Mouse (Mus musculus) adrenal gland, adult (tissue): ENCODE data around the gene Plxnb1.
A peak's percentile ranks its signal among the peaks of the same experiment; 100 is the strongest.

Experiments
- DNase-seq, 2 experiments: peaks; one replicate each; pipeline ENCODE4 v3.0.0; 2022 to 2023; ENCODE audit warnings: low spot score in 1 of 2; ENCODE audit not compliant: inconsistent age in 2 of 2

Gene Plxnb1

DNA sequence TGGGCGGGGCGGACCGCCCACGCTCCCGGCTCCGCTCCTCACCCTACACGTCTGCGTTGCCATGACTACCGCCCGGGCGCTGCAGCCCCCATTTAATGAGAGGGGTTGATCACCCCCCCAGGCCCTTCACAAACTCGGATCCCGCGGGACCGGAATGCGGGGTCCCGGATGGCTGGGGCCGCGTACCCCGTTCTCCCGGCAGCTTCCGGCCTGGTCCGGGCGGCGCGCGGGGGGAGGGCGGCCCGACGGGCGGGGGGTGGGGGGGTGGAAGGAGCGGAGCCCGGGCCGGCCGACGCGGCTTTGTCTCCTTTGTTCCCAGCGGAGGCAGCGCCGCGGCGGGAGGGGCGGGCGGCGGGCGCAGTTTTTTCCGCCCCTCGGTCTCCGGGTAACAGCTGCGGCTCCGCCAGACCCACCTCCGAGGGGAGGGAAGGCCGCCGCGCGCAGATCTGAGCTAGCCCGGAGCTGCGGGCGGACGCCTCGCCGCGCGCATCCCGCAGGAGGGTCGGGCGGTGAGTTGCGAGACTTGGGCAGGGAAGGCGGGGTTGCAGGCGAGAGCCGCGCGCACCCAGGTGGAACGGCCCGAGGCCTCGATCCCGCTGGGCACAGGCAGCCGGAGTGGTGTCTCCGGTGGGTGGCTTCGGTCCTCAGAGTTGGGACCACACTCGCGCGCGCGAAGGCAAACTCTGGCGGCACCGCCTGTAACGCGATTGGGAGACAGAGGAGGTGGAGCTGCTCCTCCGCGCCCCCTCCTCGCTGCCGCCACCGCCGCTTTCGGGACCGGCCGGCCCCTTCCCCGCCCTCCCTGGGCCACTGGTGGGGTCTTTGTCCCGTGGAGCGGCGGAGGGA, at the start of gene Plxnb1:
Gene Plxnb1 (plus strand): TSS at position 253 of the 846 bp plus-strand sequence.
- DNase-seq = peak; percentile 84 to 93

DNA sequence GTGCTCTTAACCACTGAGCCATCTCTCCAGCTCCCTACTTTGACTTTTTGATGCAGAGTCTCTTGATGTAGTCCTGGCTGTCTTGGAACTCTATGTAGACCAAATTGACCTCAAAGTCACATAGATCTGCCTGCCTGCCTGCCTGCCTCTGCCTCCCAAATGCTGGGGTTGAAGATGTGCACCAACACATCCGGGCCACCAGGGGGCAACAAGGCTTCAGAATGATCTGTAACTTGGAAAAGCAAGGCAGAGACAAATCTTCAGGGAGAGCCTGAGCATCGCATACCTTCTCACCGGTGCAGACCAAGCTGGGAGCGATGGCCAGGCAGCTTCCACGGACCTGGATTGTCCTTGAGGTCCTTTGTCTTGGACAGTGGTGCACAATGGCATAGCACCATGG, 48.9 kb upstream of the Plxnb1 start:
- DNase-seq = peak; percentile 71 to 87

GRCm38 (mm10) chr9:109049316-109049715, 45.9 kb upstream of the Plxnb1 start:
- no peak for DNase-seq

DNA sequence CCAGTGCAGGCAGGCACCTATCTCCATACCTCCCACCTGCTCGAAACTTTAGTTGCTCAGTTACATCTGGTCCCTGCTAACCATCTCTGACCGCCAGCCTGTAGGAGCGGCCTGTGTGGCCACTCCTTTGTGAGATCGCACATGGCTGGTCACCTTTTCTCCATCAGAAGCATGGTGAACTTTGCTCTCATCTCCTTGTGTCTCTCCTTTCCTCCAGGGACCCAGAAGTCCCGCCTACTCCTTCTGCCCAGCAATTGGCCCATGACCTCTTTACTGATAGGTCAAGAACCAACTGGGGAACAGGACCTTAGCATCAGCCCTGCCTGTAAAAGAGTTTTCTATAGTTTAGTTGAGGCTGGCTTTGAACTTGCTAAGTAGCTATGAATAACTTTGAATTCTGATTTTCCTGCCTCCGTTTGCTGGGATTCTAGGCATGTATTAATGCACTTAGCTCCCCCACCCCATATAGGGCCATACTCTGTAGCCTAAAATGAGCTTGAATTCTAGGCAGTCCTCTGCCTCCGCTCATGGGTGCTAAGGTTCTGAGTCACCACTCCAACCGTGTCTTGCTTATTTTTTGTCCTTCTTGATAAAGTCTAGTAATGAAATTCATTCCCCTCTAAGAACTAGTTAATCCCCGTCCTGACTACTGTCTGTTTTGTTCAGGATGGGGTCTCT, 45.1 kb upstream of the Plxnb1 start:
- DNase-seq = peak in 1 of 2 experiments; percentile 24

DNA sequence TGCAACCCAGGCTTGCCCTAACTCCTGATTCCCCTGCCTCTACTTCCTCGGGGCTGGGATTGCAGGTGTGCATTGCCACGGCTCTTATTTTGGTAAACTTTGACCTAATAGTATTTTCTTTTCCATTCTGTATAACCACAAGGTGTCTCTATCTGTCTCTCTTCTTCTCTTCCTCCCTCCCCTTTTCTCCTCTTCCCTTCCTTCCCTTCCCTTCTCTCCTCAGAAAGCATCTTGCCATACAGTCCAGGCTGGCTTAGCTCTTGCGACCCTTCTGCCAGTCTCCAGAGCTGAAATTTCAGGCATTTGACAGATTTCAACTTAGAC, 44.6 kb upstream of the Plxnb1 start:
- no peak for DNase-seq

- DNase-seq = peak in 1 of 2 experiments; percentile 28
These were observed 44.1 kb upstream of the Plxnb1 start for GRCm38 (mm10) chr9:109051011-109051501.

DNA sequence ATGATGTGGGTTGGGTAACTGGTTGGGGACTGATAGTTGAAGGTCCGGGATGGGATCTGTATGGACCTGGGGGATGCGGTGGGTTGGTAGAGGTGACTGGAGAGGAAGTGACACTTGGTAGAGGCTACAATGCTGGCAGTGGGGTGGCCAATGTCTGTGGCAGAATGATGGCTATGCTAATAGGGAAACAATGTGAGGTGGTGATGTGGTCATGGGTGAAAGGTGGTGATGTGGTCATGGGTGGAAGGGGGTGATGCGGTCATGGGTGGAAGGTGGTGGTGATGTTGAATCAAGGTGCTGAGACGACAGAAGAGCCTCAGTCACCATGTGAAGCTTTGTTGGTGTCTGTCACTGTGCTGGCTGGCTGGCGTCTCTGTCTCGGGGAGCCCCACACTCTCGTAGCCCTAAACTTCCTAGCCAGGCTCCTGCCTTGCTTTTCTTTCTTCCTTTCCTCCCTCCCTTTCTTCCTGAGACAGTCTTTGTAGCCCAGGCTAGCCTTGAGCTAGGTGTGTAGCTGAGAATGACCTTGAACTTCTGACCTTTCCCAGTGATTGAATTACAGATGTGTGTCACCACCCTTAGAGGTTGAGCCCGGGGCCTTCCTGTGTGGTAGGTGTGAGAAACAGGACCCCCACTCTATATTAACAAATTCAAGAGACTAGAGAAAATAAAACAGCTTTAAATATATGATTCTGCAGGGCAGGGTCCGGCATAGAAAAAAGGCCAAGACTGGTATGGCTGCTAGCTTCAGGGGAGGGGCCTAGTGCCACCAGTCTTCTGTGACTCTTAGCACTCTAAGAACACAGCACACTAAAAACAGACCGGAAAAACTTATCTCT, 43.3 kb upstream of the Plxnb1 start:
- peak in 1 of 2 experiments; percentile 22 for DNase-seq

DNA sequence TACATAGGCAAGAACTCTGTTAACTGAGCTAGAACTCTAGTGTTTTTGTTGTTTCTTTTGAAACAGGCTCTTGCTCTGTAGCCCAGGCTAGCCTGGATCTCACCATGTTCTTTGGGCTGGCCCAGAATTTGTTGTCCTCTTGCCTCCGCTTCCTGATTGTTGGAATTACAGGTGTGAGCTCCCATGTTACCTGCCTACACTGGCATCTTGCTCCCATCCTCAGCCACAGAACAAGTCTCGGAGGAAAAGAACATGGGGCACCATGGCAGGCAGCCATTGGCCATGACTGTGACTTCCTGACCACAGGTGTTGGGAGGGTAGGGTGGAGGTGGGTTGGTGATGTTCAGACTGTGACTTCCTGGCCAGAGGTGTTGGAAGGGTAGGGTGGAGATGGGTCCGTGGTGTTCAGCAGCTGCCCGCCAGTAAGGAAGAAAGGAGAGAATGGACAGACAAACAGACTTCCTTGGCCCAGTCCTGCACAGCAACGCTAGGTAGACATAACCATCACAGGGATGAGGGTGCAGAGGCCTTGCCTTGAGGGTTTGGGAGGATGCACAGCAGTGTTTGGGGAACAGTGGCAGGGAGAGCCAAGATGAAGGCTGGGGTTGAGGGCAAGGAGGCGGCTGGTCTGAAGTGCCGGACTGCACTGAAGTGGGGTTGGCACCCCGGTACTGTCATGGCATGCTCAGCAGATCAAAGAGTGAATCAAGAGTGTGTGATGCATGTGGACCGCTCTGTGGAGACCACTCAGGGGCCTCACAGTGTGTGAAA, 42.5 kb upstream of the Plxnb1 start:
- peak in 1 of 2 experiments; percentile 22 for DNase-seq

GRCm38 (mm10) chr9:109053366-109053765, 41.8 kb upstream of the Plxnb1 start:
- no peak for DNase-seq

DNA sequence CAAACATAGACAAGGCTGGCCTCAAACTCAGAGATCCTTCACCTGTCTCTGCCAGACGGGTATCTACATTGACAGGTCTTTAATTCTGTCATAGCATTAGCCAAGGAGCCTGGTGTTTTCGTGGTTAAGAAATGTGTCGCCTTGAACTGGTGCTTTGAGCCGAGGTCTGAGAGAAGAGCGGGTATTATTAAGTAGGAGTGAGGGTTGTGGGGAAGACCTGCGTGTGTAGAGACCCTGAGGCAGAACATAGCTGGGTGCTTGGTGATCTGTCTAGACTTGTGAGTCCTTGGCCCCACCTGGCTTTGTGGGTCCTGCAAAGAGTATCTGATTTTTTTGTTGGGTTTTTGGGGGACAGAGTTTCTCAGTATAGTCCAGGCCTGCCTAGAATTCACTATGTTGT, 41.3 kb upstream of the Plxnb1 start:
- DNase-seq = peak in 1 of 2 experiments; percentile 26

DNA sequence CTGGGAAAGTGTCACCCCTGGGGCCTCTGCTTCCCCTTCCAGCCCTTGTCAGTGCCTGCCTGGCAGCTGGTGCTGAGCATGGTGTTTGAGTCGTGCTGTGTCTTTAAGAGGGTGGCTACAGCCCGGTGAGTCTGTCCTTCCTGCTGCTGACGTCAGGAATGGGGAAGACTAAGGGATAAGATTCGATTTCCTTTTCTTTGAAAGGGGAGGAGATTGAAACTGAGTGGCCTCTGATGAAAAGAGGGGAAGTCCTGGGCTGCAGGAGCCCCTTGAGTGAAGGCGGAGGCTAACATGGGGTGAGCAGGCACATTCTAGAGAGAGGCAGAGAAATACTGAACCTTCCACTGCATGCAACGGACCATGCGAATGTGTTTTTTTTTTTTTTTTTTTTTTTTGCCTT, 40.5 kb upstream of the Plxnb1 start:
- peak; percentile 83 to 94 for DNase-seq

GRCm38 (mm10) chr9:109055271-109056030, 39.7 kb upstream of the Plxnb1 start:
- no peak for DNase-seq

DNA sequence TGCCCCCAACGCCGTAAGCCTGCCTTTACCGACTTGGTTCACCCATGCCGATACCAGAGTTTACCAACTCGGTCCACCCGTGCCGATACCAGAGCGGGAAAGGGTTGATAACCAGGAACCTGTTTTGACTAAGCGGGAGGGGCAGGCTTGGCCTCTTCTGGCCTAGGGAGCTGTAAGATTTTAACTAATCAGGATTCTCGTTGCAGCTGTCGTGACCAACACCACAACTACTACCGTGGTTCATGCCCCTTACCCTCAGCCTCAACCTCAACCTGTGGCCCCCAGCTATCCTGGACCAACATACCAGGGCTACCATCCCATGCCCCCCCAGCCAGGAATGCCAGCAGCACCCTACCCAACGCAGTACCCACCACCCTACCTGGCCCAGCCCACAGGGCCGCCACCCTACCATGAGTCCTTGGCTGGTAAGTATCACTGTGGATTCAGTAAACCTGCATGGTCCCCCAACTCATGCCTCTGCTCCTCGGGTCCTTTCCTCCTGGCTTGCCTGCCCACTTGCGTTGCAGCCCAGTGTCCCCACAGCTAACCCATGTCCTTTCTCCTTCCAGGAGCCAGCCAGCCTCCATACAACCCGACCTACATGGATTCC, 39.0 kb upstream of the Plxnb1 start:
- peak in 1 of 2 experiments; percentile 39 for DNase-seq

- peak; percentile 18 to 38 for DNase-seq
These were observed 38.3 kb upstream of the Plxnb1 start for GRCm38 (mm10) chr9:109056916-109057315.

- DNase-seq = peak in 1 of 2 experiments; percentile 47
These were observed 37.6 kb upstream of the Plxnb1 start for GRCm38 (mm10) chr9:109057543-109057942.

DNA sequence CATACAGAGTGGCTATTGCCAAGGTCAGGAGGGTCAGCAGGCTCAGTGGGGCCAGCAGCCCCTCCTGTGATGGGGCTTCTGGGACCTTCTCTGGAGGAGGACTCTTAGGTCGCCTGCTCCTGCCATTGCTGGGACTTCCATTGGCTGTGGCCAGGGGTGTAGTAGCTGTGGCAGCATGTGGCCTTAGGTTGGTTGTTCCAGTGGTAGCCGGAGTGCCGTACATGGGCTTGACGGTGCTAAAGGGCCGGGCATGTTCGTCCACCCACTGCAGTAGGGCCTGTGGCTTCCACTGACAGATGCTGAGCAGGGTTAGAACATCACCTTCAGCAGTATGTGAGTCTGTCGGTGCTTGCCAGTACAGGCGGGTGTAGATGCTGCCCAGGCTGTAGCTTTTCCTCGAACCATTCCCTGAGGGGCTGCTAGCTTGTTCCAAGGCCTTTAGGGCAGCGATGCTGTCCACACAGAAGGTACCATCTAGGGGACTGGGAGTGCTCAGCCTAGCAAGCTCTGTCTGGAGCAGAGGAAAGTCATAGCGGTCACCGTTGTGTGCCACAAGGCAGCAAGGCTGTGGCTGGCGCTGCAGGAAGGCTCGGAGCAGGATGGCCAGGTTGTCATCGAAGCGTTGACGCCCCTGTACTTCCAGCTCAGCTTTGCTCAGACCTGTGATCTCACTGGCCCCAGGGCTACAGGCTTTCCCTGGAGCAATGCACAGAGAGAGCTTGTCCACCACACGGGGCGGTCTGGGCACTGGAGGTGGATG, 37.0 kb upstream of the Plxnb1 start:
- DNase-seq = peak; percentile 49 to 51

DNA sequence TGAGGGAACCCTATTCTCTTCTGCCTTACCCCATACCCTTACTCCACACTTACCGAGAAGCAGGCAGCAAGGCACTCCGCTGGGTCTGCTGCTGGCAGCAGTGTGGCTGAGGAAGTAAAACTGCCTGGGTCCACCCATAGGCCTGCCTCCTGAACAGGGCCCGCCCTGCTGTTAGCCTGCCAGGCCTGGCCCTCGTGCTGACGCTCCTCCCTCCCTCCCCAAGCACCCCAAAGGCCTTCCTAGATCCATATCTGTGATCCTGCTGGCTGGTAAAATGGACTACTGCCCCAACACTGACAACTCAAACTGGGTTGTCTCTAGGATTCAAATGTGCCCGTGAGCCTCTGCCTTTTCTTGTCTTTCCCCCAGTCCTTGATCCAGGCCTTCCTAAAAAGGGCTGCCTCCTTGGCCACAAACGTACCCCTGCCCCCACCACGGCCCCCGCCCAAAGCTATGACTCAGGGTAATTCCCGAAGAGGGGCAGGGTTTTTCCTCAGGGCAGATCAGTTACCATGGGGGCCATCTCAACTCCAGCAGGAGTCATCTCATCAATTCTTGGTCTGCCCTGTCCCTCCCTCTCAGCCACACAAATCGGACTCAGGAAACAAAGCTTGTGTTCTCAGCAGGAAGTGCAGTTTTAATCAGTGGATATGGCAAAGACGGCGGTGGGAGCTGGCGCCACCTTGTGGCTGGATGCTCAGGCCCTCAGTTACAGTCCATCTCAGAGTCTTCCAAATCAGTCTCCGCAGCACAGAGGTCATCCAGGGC, 35.9 kb upstream of the Plxnb1 start, which contains the start of gene Trex1:
Gene Trex1 (minus strand): TSS at position 599 of the 768 bp plus-strand sequence.
- DNase-seq = peak; percentile 95 to 97
